Mouse (Mus musculus) liver, embryonic 11.5 days (tissue): ENCODE data around the gene Dnajc5g. TPM values are rescaled to one million over a fixed set of nuclear protein-coding genes. Genes with fewer than 3 reads are reported as not detected.
A peak's percentile ranks its signal among the peaks of the same experiment; 100 is the strongest.

Experiments used
- ATAC-seq: fragments of 200-750 bp; cut with Nextera tagmentation; replicated peaks from 2 replicates; pipeline ENCODE4 v1.8.0; 2017; ENCODE audit warnings: moderate number of reproducible peaks, mild to moderate bottlenecking, moderate TSS enrichment, moderate library complexity; ENCODE audit not compliant: low FRiP score
- DNase-seq: peaks from one replicate; pipeline ENCODE4 v3.0.0-alpha.2; 2017; ENCODE audit warnings: low spot score
- H3K27ac ChIP-seq: fragments of 300-500 bp; sonication (generic); 2 replicates; pipeline ENCODE4 v1.5.1; 2014; ENCODE audit warnings: mild to moderate bottlenecking, low read depth, low read length, control low read depth
- H3K27me3 ChIP-seq: fragments of 300-500 bp; sonication (generic); replicated peaks from 2 replicates; pipeline ENCODE4 v1.6.1; 2014; ENCODE audit warnings: low read length, mixed read lengths; ENCODE audit not compliant: control insufficient read depth, insufficient read depth
- H3K36me3 ChIP-seq: fragments of 300-500 bp; sonication (generic); 2 replicates; pipeline ENCODE4 v1.6.1; 2014; ENCODE audit warnings: mild to moderate bottlenecking, low read length, moderate library complexity, mixed read lengths; ENCODE audit not compliant: control insufficient read depth, insufficient read depth
- H3K4me1 ChIP-seq: fragments of 300-500 bp; sonication (generic); replicated peaks from 2 replicates; pipeline ENCODE4 v1.6.1; 2014; ENCODE audit warnings: low read length, mixed read lengths; ENCODE audit not compliant: control insufficient read depth, insufficient read depth
- H3K4me2 ChIP-seq: fragments of 300-500 bp; sonication (generic); 2 replicates; pipeline ENCODE4 v1.6.1; 2014; ENCODE audit warnings: mild to moderate bottlenecking, control low read depth, moderate library complexity
- H3K4me3 ChIP-seq: fragments of 300-500 bp; sonication (generic); 2 replicates; pipeline ENCODE4 v1.5.1; 2014; ENCODE audit warnings: low read depth, low read length, control low read depth
- H3K9ac ChIP-seq: fragments of 300-500 bp; sonication (generic); 2 replicates; pipeline ENCODE4 v1.6.1; 2014; ENCODE audit warnings: low read depth, low read length, control low read depth
- H3K9me3 ChIP-seq: fragments of 300-500 bp; sonication (generic); 2 replicates; pipeline ENCODE4 v1.6.1; 2016; ENCODE audit warnings: low read length, inconsistent platforms, mixed read lengths; ENCODE audit not compliant: control insufficient read depth
- WGBS: fragments of 180-500 bp; shearing (Covaris S2); extraction: QIAGEN DNeasy Blood & Tissue Kit; methylation state at CpG from one replicate; pipeline ENCODE4 v1.1.7; 2014; 5-methylcytosine and 5-hydroxymethylcytosine counted together
- polyA plus RNA-seq: library from polyadenylated mRNA; unstranded; fragments of >200 nt; fragmentation: Nextera tagmentation; extraction: Ambion mirVana; gene quantifications from 2 replicates; pipeline ENCODE4 v1.2.1, GENCODE M21; 2014

Gene Dnajc5g
- polyA plus RNA-seq, 1 experiment from 2014 or later, result not detected

- ATAC-seq, result peak; percentile 92
Measured at GRCm38 (mm10) chr5:31154152-31154553, 48.1 kb downstream of the Dnajc5g start, which contains the start of gene Mpv17. Mpv17 (minus strand) TSS chr5:31154251.

More at GRCm38 (mm10) chr5:31154152-31154553, 48.1 kb downstream of the Dnajc5g start, which contains the start of gene Mpv17:
- H3K9me3 ChIP-seq, result no peaks in the 10 kb centered on the region
- under 1% methylated on average over 19 of the region's 19 CpGs for WGBS
- H3K4me2 ChIP-seq, result peak within 1 kb of the TSS; percentile 89
- H3K9ac ChIP-seq, result peak within 1 kb of the TSS; percentile 67
- H3K36me3 ChIP-seq, result peaks cover 21% of the 10 kb centered on the region
- no peaks in the 10 kb centered on the region for H3K27me3 ChIP-seq
- peak; percentile 81 for DNase-seq
- H3K4me3 ChIP-seq, result peak within 1 kb of the TSS; percentile 69
- H3K4me1 ChIP-seq, result peaks cover 3% of the 10 kb centered on the region
- no peak within 1 kb of the TSS; the same call in 1 of the 2 replicates for H3K27ac ChIP-seq

Other genes with a start within 250 kb of the Dnajc5g start
- 66.5 and 67.2 TPM in 2 replicates for gene Tmem214, start 238.3 kb upstream of the Dnajc5g start, polyA plus RNA-seq
- gene Agbl5, start 217.6 kb upstream of the Dnajc5g start, polyA plus RNA-seq, result 12.4 and 14.4 TPM in 2 replicates
- 467 and 501 TPM in 2 replicates for gene Ost4, start 198.5 kb upstream of the Dnajc5g start, polyA plus RNA-seq
- gene Emilin1, start 192.9 kb upstream of the Dnajc5g start, polyA plus RNA-seq, result 89.5 and 95.1 TPM in 2 replicates
- gene Khk, start 184.9 kb upstream of the Dnajc5g start, polyA plus RNA-seq, result 58.6 and 60.2 TPM in 2 replicates
- gene Cgref1, start 160.7 kb upstream of the Dnajc5g start, polyA plus RNA-seq, result 5.4 and 8.2 TPM in 2 replicates
- 111 and 118 TPM in 2 replicates for gene Preb, start 145.9 kb upstream of the Dnajc5g start, polyA plus RNA-seq
- gene Tcf23, start 137.6 kb upstream of the Dnajc5g start, polyA plus RNA-seq, result 0.04 TPM in 2 replicates
- 68.5 and 72.4 TPM in 2 replicates for gene Atraid, start 58.0 kb upstream of the Dnajc5g start, polyA plus RNA-seq
- 9.3 and 10.3 TPM in 2 replicates for gene Slc5a6, start 57.4 kb upstream of the Dnajc5g start, polyA plus RNA-seq
- gene Cad, start 51.5 kb upstream of the Dnajc5g start, polyA plus RNA-seq, result 65.0 and 66.0 TPM in 2 replicates
- 1.1 and 1.4 TPM in 2 replicates for gene Slc30a3, start 2.0 kb downstream of the Dnajc5g start, polyA plus RNA-seq
- 0.43 TPM in 1 of 2 replicates, not detected in the other for gene Trim54, start 10.4 kb downstream of the Dnajc5g start, polyA plus RNA-seq
- gene Ucn, start 32.5 kb downstream of the Dnajc5g start, polyA plus RNA-seq, result not detected in 2 replicates
- 40.9 and 50.4 TPM in 2 replicates for gene Mpv17, start 48.0 kb downstream of the Dnajc5g start, polyA plus RNA-seq
- 0.64 and 1.5 TPM in 2 replicates for gene Gm29609, start 73.6 kb downstream of the Dnajc5g start, polyA plus RNA-seq
- gene Gtf3c2, start 73.9 kb downstream of the Dnajc5g start, polyA plus RNA-seq, result 77.2 and 79.5 TPM in 2 replicates
- gene Snx17, start 86.9 kb downstream of the Dnajc5g start, polyA plus RNA-seq, result 87.6 and 94.7 TPM in 2 replicates
- gene Eif2b4, start 87.1 kb downstream of the Dnajc5g start, polyA plus RNA-seq, result 93.2 and 98.1 TPM in 2 replicates
- 4.7 and 6.2 TPM in 2 replicates for gene Zfp513, start 96.0 kb downstream of the Dnajc5g start, polyA plus RNA-seq
- gene Ppm1g, start 114.4 kb downstream of the Dnajc5g start, polyA plus RNA-seq, result 220 and 242 TPM in 2 replicates
- gene Nrbp1, start 134.6 kb downstream of the Dnajc5g start, polyA plus RNA-seq, result 95.6 and 98.1 TPM in 2 replicates
- gene Gm9970, start 134.9 kb downstream of the Dnajc5g start, polyA plus RNA-seq, result 0.36 TPM in 1 of 2 replicates, not detected in the other
- gene Krtcap3, start 145.4 kb downstream of the Dnajc5g start, polyA plus RNA-seq, result 11.6 and 12.0 TPM in 2 replicates
- 15.3 and 17.4 TPM in 2 replicates for gene Ift172, start 184.8 kb downstream of the Dnajc5g start, polyA plus RNA-seq
- 24.2 TPM in 2 replicates for gene Fndc4, start 189.8 kb downstream of the Dnajc5g start, polyA plus RNA-seq
- 11.3 and 12.1 TPM in 2 replicates for gene Gckr, start 191.2 kb downstream of the Dnajc5g start, polyA plus RNA-seq